Mouse (Mus musculus) brain, embryonic 14.5 days (tissue): ENCODE results near the gene Apbb1. TPM values are rescaled to one million over a fixed set of nuclear protein-coding genes. Genes with fewer than 3 reads are reported as not detected.

ENCODE experiments used
- DNase-seq: peaks from one replicate; pipeline ENCODE4 v3.0.0-alpha.2; 2011; ENCODE audit warnings: low read depth
- CTCF ChIP-seq: fragments of 200-500 bp; IDR thresholded peaks from 2 replicates; pipeline ENCODE4 v1.5.1; 2012; ENCODE audit warnings: inconsistent platforms, mild to moderate bottlenecking, moderate library complexity, borderline replicate concordance; ENCODE audit not compliant: insufficient read depth, insufficient read length; ENCODE audit errors: extremely low read depth
- POLR2A ChIP-seq: fragments of 200-500 bp; IDR thresholded peaks from 2 replicates; pipeline ENCODE4 v1.6.1; 2012; ENCODE audit warnings: mild to moderate bottlenecking, inconsistent platforms, borderline replicate concordance; ENCODE audit not compliant: poor library complexity, insufficient read depth, insufficient read length, severe bottlenecking; ENCODE audit errors: extremely low read depth
- polyA plus RNA-seq: library from polyadenylated mRNA; depleted of rRNA; stranded (reverse); fragments of >200 nt; gene quantifications from 2 replicates; pipeline ENCODE4 v1.2.3, GENCODE M21; 2012

Apbb1 gene
- polyA plus RNA-seq, 1 experiment, result 304 TPM

DNA sequence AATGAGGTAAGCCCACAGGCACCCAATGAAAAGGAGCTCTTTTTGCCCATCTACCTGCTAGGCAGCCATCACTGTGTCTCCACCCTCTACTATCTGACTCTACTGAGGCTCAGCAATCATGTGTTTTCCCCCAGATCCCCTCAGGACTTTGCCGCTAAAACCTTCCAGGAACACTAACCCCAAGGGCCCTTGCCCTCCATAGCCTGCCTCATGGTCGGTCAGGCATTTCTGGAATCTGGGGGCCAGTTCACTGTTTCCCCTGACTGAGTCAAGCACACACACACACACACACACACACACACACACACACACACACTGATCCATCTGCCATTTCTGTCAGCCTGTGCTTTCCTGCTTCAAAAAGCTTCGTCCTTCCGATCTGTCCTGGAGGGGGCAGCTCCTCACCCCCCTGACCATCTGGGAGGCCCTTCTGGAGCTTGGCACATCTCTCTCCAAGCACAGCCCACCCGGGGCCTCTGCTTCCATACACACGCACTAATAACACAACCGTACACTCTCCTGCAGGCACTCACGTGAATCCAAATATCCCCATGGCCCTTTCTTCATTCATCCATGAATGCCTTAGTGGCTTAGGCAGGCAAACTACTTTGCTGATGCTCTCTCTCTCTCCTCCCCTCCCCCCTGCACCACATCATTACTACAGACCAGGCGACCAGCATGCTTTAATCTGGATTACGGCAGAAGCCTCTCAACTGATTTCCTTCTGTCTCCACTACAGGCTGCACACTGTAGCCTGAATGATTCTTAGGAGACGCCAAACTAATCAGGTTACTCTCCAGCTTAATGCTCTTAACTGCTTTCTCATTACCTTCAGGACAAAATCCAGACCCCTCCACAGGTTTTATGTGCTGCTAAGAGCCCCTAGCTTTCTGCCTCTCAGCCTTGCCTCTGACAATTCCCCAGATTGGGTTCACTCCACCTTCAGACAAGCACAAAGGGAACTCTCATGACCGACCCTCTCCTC lies 11.6 kb downstream of the Apbb1 start:
- peak; percentile 82 for DNase-seq
- TF ChIP-seq CTCF, result no peak
- TF ChIP-seq POLR2A, result no peak

- peak; percentile 94 for DNase-seq
- TF ChIP-seq POLR2A (no peak), CTCF (no peak)
These were observed 12.4 kb downstream of the Apbb1 start for GRCm38 (mm10) chr7:105568988-105569471.

GRCm38 (mm10) chr7:105568583-105568982 lies 12.9 kb downstream of the Apbb1 start:
- peak; percentile 86 for DNase-seq
- TF ChIP-seq POLR2A (no peak), CTCF (no peak)

- no peak for DNase-seq
- TF ChIP-seq POLR2A (no peak), CTCF (no peak)
These were observed 16.2 kb downstream of the Apbb1 start for GRCm38 (mm10) chr7:105565071-105565836.

GRCm38 (mm10) chr7:105563367-105563766 lies 18.1 kb downstream of the Apbb1 start:
- TF ChIP-seq POLR2A (no peak), CTCF (no peak)
- no peak for DNase-seq

DNA sequence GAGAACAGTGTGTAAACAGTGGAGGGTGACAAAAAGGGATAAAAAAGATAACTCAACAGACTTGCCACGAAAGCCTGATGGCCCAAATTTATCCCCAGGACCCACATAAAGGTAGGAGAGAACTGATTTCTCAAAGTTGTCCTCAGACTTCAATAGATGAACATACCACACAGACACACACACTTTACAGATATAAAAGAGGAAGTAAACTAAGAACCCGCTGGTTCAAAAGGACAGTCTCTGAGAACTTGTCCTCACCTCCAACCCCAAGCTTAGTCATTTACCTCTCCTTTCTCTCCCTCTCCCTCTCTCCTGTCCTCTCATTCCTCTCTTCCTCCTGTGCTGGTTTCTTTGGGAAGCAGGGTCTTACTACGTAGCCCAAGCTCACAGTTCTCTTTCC lies 19.1 kb downstream of the Apbb1 start:
- no peak for TF ChIP-seq POLR2A
- no peak for TF ChIP-seq CTCF
- DNase-seq, result no peak

- no peak for TF ChIP-seq POLR2A
- DNase-seq, result no peak
These were observed 22.4 kb downstream of the Apbb1 start for GRCm38 (mm10) chr7:105559016-105559415.

- TF ChIP-seq POLR2A (no peak), CTCF (no peak)
These were observed 23.8 kb downstream of the Apbb1 start for GRCm38 (mm10) chr7:105557671-105558070.

DNA sequence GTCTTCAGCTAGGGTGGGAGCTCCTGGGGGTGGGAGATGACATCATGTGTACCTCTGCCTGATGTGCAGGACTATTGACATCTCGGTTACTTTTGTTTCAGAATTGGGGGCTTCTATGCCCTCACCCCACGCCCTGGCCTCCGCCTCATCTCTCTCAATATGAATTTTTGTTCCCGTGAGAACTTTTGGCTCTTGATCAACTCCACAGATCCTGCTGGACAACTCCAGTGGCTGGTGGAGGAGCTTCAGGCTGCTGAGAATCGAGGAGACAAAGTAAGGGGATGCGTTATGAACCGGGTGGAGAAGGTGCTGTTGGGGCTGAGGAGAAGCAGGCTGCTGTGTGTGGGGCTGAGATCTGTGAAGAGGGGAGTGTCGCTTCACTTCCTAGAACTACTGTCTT lies 25.0 kb downstream of the Apbb1 start:
- no peak for DNase-seq
- TF ChIP-seq CTCF, result no peak
- no peak for TF ChIP-seq POLR2A

More at GRCm38 (mm10) chr7:105557671-105558070, 23.8 kb downstream of the Apbb1 start:
- DNase-seq, result no peak

GRCm38 (mm10) chr7:105555571-105555970 lies 25.9 kb downstream of the Apbb1 start:
- TF ChIP-seq CTCF (no peak), POLR2A (no peak)
- DNase-seq, result no peak

DNA sequence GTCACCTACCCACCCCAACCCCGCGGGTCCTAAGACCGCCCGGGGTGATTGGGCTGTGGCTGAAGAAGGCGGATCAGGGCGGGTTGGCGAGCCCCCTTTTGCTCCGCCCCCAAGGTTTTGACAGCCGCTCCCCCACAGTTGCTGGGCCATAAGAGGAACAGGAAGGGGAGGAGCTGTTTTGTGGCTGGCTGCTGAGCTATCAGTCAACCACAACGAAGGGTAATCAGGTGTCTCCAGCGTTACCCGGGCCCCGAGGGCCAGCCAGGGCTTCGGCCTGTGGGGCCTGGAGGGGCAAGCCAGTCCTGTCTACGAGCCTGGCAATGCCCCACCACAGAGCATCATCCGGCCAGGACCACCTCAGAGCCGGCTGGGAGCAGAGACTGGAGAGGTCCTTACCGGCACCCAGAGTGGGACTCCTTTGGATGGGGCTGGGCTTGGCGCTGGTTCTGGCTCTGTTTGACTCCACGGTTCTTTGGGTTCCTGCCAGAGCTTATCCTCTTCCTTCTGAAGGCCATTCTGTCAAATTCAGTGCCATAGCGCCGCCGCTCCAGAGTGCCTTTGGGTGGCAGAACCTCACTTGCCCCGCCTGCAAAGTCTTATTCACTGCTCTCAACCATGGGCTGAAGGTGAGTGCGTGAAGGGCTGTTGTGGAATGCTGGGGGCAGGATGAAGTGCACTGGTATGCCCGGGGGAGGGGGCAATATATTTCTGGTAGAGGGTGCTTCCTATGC lies 27.1 kb downstream of the Apbb1 start, which contains the start of gene Smpd1:
Gene Smpd1 (plus strand): TSS at position 149 of the 731 bp plus-strand sequence.
- DNase-seq, result peak; percentile 96
- peak; percentile 8; the same call in 1 of the 2 replicates for TF ChIP-seq POLR2A
- no peak for TF ChIP-seq CTCF
